ENCODE assay signal across 10 mouse cellular contexts in the genomic region with DNA sequence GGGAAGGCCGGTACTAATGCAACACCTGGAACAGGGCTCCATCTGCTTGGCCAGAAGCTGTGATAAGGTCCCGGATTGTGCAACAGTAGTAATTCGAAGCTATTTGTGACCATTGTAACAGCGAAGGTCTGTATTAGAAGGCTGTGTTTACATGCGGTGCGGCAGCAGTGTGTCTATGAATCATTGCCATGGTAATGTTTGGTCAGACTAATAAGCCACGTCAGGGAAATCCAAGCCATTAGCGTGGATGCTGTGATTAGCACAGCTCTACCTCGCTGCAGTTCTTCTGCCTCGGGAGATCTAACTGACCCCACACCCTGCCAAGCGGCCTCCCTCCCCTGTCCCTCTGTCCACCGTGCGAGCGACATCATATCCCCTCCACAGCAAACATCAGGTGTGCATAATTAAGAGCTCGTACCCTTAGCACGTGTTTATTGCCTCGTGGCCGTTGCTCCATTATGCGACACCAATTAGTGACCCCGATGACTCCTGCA. TPM values are rescaled to one million over a fixed set of nuclear protein-coding genes. Genes with fewer than 3 reads are reported as not detected.
A peak's percentile ranks its signal among the peaks of the same experiment; 100 is the strongest.
DNase-seq lines count a peak whose midpoint lies in the region; ATAC-seq and TF ChIP-seq lines count a peak whose summit lies in the region.
"Had no signal": no experiment of that assay in that cellular context is flagged by ENCODE, and none has a peak within 500 bp of the region (broad histone marks: within the 10 kb centered on the region; RNA-seq: fewer than 3 reads in every experiment).

No protein-coding gene starts in this region.

- H3K27ac ChIP-seq in lung, embryonic 14.5 days (ENCODE audit: low read depth), result no peak overlapping the region
- H3K27ac ChIP-seq in forebrain, embryonic 10.5 days, result 0 out of 2 replicates have a peak overlapping the region, but pooled peaks have one; percentile 30
- H3K27ac ChIP-seq in intestine, embryonic 16.5 days (ENCODE audit: low read length), result no peak overlapping the region
- no peak overlapping the region for H3K27ac ChIP-seq in stomach, embryonic 16.5 days (ENCODE audit: low read length)

- no peak overlapping the region for H3K4me3 ChIP-seq in lung, embryonic 14.5 days (ENCODE audit: low read depth, low read length)
- no peak overlapping the region for H3K4me3 ChIP-seq in forebrain, embryonic 10.5 days
- no peak overlapping the region for H3K4me3 ChIP-seq in intestine, embryonic 16.5 days (ENCODE audit: low read length)
- no peak overlapping the region for H3K4me3 ChIP-seq in stomach, embryonic 16.5 days (replicated peaks; ENCODE audit: low read length)

- peak; percentile 11 for DNase-seq in lung, embryonic 14.5 days
- DNase-seq in lung, postnatal 10 days, result no peak
- DNase-seq in forebrain, embryonic 10.5 days (ENCODE audit: extremely low spot score, low spot score), result peak; percentile 23
- no peak for DNase-seq in cerebellum, adult 9-11 months
- DNase-seq: right cerebral cortex, postnatal 14 days; thymus, postnatal 25 days had no signal

- ATAC-seq in lung, embryonic 14.5 days (ENCODE audit: insufficient read depth), result no peak
- peak; percentile 81 for ATAC-seq in intestine, embryonic 16.5 days
- ATAC-seq in stomach, embryonic 16.5 days (ENCODE audit: insufficient read depth, low FRiP score), result 0 out of 2 replicates have a peak, but pooled peaks have one; percentile 17
- no peak for ATAC-seq in erythroblast, adult 5-6 weeks (replicated peaks; ENCODE audit: low FRiP score, poor library complexity, severe bottlenecking)
- ATAC-seq: Patski had no signal

- no peak overlapping the region for H3K4me2 ChIP-seq in lung, embryonic 14.5 days
- no peak overlapping the region for H3K4me2 ChIP-seq in intestine, embryonic 16.5 days (ENCODE audit: low read depth, low read length)
- H3K4me2 ChIP-seq in stomach, embryonic 16.5 days (ENCODE audit: low read depth, low read length), result no peak overlapping the region

- WGBS in lung, embryonic 14.5 days, result 58% methylated on average over 20 of the region's 20 CpGs
- WGBS in forebrain, embryonic 10.5 days, result 52% methylated on average over 20 of the region's 20 CpGs
- 48% methylated on average over 20 of the region's 20 CpGs for WGBS in intestine, embryonic 16.5 days
- WGBS in stomach, embryonic 16.5 days, result 49% methylated on average over 20 of the region's 20 CpGs

- H3K4me1 ChIP-seq in lung, embryonic 14.5 days (ENCODE audit: insufficient read depth), result no peaks in the 10 kb centered on the region; the same call in 1 of the 2 replicates
- peaks cover 24% of the 10 kb centered on the region for H3K4me1 ChIP-seq in forebrain, embryonic 10.5 days
- peaks cover 6% of the 10 kb centered on the region; the same call in 1 of the 2 replicates for H3K4me1 ChIP-seq in intestine, embryonic 16.5 days (ENCODE audit: control insufficient read depth, insufficient read depth, low read length)
- H3K4me1 ChIP-seq in stomach, embryonic 16.5 days (ENCODE audit: control insufficient read depth, insufficient read depth, low read length), result 0 out of 2 replicates have a peak, but pooled peaks cover 5% of the 10 kb centered on the region

- TF ChIP-seq CTCF in lung, embryonic 14.5 days (IDR thresholded peaks at IDR 0.05; ENCODE audit: low read depth), result no peak

- H3K9ac ChIP-seq in lung, embryonic 14.5 days, result no peak overlapping the region
- no peak overlapping the region for H3K9ac ChIP-seq in intestine, embryonic 16.5 days (ENCODE audit: low read depth, low read length)
- no peak overlapping the region for H3K9ac ChIP-seq in stomach, embryonic 16.5 days (ENCODE audit: low read length)

- H3K27me3 ChIP-seq in lung, embryonic 14.5 days (ENCODE audit: insufficient read depth, low read length), result no peaks in the 10 kb centered on the region
- peaks cover 16% of the 10 kb centered on the region; the same call in 1 of the 2 replicates for H3K27me3 ChIP-seq in forebrain, embryonic 10.5 days (ENCODE audit: poor library complexity, severe bottlenecking)
- H3K27me3 ChIP-seq in intestine, embryonic 16.5 days (replicated peaks; ENCODE audit: control insufficient read depth, insufficient read depth, low read length), result no peaks in the 10 kb centered on the region
- H3K27me3 ChIP-seq in stomach, embryonic 16.5 days (ENCODE audit: control insufficient read depth, insufficient read depth, low read length), result no peaks in the 10 kb centered on the region
- H3K27me3 ChIP-seq: Patski had no signal

- H3K36me3 ChIP-seq in lung, embryonic 14.5 days (ENCODE audit: insufficient read depth), result no peaks in the 10 kb centered on the region
- no peaks in the 10 kb centered on the region for H3K36me3 ChIP-seq in forebrain, embryonic 10.5 days (replicated peaks)
- H3K36me3 ChIP-seq in intestine, embryonic 16.5 days (ENCODE audit: control insufficient read depth, insufficient read depth, low read length), result no peaks in the 10 kb centered on the region
- no peaks in the 10 kb centered on the region for H3K36me3 ChIP-seq in stomach, embryonic 16.5 days (ENCODE audit: control insufficient read depth, insufficient read depth, low read length)

- no peaks in the 10 kb centered on the region for H3K9me3 ChIP-seq in lung, embryonic 14.5 days (ENCODE audit: low read depth, low read length)
- H3K9me3 ChIP-seq in forebrain, embryonic 10.5 days, result no peaks in the 10 kb centered on the region
- H3K9me3 ChIP-seq in intestine, embryonic 16.5 days (ENCODE audit: control insufficient read depth, low read length), result no peaks in the 10 kb centered on the region
- H3K9me3 ChIP-seq in stomach, embryonic 16.5 days (replicated peaks; ENCODE audit: control insufficient read depth, low read length), result no peaks in the 10 kb centered on the region

RNA-seq across cellular contexts. Expression of a gene that starts 29.6 kb away (rescaled TPM):
- polyA plus RNA-seq in lung, embryonic 14.5 days (2014; fragmentation: Nextera tagmentation; extraction: Ambion mirVana), result 5.5 and 5.7 TPM in 2 replicates
- 2.5 TPM in 2 replicates for polyA plus RNA-seq in forebrain, embryonic 10.5 days (2016; fragmentation: Nextera tagmentation; extraction: Ambion mirVana)
- polyA plus RNA-seq in intestine, embryonic 16.5 days (2015; fragmentation: Nextera tagmentation; extraction: Ambion mirVana), result 4.9 and 5.8 TPM in 2 replicates
- 3.3 and 3.9 TPM in 2 replicates for polyA plus RNA-seq in stomach, embryonic 16.5 days (2015; fragmentation: Nextera tagmentation; extraction: Ambion mirVana)
- total RNA-seq in erythroblast, adult 5-6 weeks (2015; ENCODE audit: low replicate concordance), result 0.42 TPM in 1 of 2 replicates, not detected in the other
- 0.42 and 0.85 TPM in 2 replicates for total RNA-seq in erythroblast, adult 5-6 weeks (2017; ENCODE audit: low replicate concordance)

RNA-seq across cellular contexts. Expression of a gene that starts 29.8 kb away (rescaled TPM):
- 5.5 and 8.7 TPM in 2 replicates for polyA plus RNA-seq in lung, embryonic 14.5 days (2014; fragmentation: Nextera tagmentation; extraction: Ambion mirVana)
- 2.8 and 3.2 TPM in 2 replicates for polyA plus RNA-seq in forebrain, embryonic 10.5 days (2016; fragmentation: Nextera tagmentation; extraction: Ambion mirVana)
- 3.0 and 3.6 TPM in 2 replicates for polyA plus RNA-seq in intestine, embryonic 16.5 days (2015; fragmentation: Nextera tagmentation; extraction: Ambion mirVana)
- polyA plus RNA-seq in stomach, embryonic 16.5 days (2015; fragmentation: Nextera tagmentation; extraction: Ambion mirVana), result 2.1 and 2.9 TPM in 2 replicates
- total RNA-seq in erythroblast, adult 5-6 weeks (2015; ENCODE audit: low replicate concordance), result 11.3 and 19.4 TPM in 2 replicates
- total RNA-seq in erythroblast, adult 5-6 weeks (2017; ENCODE audit: low replicate concordance), result 6.0 and 17.7 TPM in 2 replicates

Comparison
In these comparisons a context has a peak if more than half of its experiments do, and no peak if none do; other contexts are left out.
1. DNase-seq: peak in lung, embryonic 14.5 days (single experiment) and forebrain, embryonic 10.5 days (single experiment); none in lung, postnatal 10 days (single experiment) and cerebellum, adult 9-11 months (single experiment).
2. ATAC-seq: peak in intestine, embryonic 16.5 days (single experiment) and stomach, embryonic 16.5 days (single experiment); none in lung, embryonic 14.5 days (single experiment) and erythroblast, adult 5-6 weeks (single experiment).